Mouse (Mus musculus) embryonic fibroblast, embryonic 13.5 days (primary cell): Measurements from ENCODE around the gene Poglut1.
A peak's percentile ranks its signal among the peaks of the same experiment; 100 is the strongest.

ENCODE experiments used
- CTCF ChIP-seq: IDR thresholded peaks from 2 replicates; pipeline ENCODE4 v1.5.1; 2011; ENCODE audit warnings: mild to moderate bottlenecking, control low read depth, low read length, moderate library complexity, borderline replicate concordance; ENCODE audit not compliant: insufficient read depth
- POLR2A ChIP-seq: IDR thresholded peaks from 2 replicates; pipeline ENCODE4 v1.6.1; 2011; ENCODE audit warnings: low read depth, mild to moderate bottlenecking, control low read depth, low read length, moderate library complexity

- TF ChIP-seq CTCF, result no peak
- TF ChIP-seq POLR2A, result 0 out of 2 replicates have a peak, but pooled peaks have one; percentile 18
Measured at GRCm38 (mm10) chr16:38476312-38477240, 73.5 kb downstream of the Poglut1 start.
